Mouse (Mus musculus): ENCODE results near the gene Rnf39. TPM values are rescaled to one million over a fixed set of nuclear protein-coding genes. Genes with fewer than 3 reads are reported as not detected.

The Rnf39 gene
- polyA plus RNA-seq, 1 experiment from 2014 or later = 1.3 TPM

DNA sequence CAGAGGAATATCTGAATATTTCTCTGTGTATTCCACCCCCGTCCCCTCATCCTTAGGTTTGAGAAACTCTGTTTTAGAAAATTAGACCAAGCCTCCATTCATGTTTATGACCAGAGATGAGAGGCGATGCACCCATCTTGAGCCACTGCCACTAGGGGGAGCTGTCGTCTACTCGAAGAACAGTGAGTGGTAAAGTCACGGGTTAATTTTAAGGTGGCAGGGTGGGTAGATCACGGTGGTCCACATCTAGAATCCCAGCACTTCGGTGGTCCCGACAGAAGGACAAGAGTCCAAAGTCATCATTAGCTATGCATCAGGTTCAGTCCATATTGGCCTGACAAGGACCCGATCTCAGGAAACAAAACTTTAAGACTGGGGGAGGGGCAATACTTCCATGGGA is 27.6 kb upstream of the Rnf39 start:
- H3K27me3 ChIP-seq = no peaks in the 10 kb centered on the region
- ATAC-seq (ENCODE audit: low FRiP score) = 0 out of 2 replicates have a peak, but pooled peaks have one; percentile 32
- WGBS = 17% methylated on average over 9 of the region's 9 CpGs
- no peaks in the 10 kb centered on the region for H3K4me1 ChIP-seq (replicated peaks)
- no peaks in the 10 kb centered on the region for H3K36me3 ChIP-seq
- no peak overlapping the region for H3K4me3 ChIP-seq
- H3K9ac ChIP-seq = no peak overlapping the region
- H3K27ac ChIP-seq = no peak overlapping the region
- H3K9me3 ChIP-seq = no peaks in the 10 kb centered on the region
- no peak overlapping the region for H3K4me2 ChIP-seq

DNA sequence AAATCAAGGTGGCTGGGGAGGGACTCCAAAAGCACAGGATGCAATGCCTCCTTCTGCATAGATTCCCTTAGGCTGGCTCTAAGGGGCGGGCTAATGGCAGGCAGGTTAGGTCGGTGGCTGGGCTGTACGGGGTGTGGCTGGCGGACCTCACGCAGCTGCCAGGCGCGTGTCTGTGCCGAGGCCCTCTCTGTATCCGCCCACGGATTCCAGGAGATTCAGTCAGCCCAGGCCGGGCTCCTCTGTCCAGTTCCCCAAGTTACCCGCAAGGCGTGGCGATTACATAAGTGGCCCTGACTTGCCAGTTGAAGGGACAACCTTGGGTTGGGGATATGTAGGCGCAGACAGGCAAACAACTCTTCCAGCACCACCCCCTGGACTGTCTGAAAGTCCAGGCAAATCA is 22.5 kb upstream of the Rnf39 start:
- no peak overlapping the region for H3K9ac ChIP-seq
- H3K9me3 ChIP-seq = no peaks in the 10 kb centered on the region
- H3K27me3 ChIP-seq = no peaks in the 10 kb centered on the region
- no peak overlapping the region for H3K4me3 ChIP-seq
- no peaks in the 10 kb centered on the region for H3K4me1 ChIP-seq (replicated peaks)
- 53% methylated on average over 15 of the region's 15 CpGs for WGBS
- no peak for ATAC-seq (ENCODE audit: low FRiP score)
- H3K4me2 ChIP-seq = no peak overlapping the region
- no peak overlapping the region for H3K27ac ChIP-seq
- H3K36me3 ChIP-seq = no peaks in the 10 kb centered on the region

DNA sequence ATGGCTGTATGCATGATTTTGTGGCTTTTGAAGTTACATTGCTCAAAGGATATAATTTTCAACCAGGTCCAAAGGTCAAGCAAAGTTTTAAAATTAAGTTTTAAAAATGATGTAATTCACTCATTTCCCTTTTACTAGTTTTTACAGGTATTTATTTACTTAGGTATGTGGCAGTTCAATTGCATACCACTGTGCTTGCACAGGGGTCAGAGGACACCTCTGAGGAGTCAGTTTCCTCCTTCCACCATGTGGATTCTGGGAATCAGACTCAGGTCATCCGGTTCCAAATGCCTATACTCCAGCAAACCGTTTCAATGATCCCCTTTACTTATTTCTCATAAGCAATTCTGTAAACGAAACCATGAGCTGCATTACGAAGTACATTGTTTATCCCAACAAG is 20.0 kb upstream of the Rnf39 start:
- no peaks in the 10 kb centered on the region for H3K9me3 ChIP-seq
- 89% methylated on average over 4 of the region's 4 CpGs for WGBS
- no peak for ATAC-seq (ENCODE audit: low FRiP score)
- no peak overlapping the region for H3K4me3 ChIP-seq
- H3K9ac ChIP-seq = no peak overlapping the region
- no peaks in the 10 kb centered on the region for H3K36me3 ChIP-seq
- H3K4me2 ChIP-seq = no peak overlapping the region
- H3K4me1 ChIP-seq (replicated peaks) = no peaks in the 10 kb centered on the region
- no peak overlapping the region for H3K27ac ChIP-seq
- no peaks in the 10 kb centered on the region for H3K27me3 ChIP-seq

DNA sequence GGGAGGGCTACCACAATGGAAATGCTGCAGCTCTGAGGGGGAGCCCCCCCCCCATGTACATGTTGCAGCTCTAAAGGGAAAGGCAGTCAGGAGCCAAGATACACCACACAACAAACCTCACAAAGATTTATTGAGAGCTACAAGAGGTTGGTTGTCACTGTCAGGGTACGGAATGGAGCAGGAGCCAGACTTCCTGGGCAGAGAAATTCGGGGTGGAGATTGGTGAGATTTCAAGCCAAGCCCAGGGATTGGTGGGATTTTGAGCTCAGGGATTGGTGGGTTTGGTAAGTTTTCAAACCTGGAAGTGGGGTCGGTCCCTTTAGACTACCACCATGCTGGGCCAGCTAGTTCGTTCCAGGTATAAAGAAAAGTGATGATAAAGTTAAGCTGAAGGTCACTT is 19.2 kb upstream of the Rnf39 start:
- no peaks in the 10 kb centered on the region for H3K27me3 ChIP-seq
- H3K36me3 ChIP-seq = no peaks in the 10 kb centered on the region
- no peaks in the 10 kb centered on the region for H3K9me3 ChIP-seq
- no peak for ATAC-seq (ENCODE audit: low FRiP score)
- H3K4me3 ChIP-seq = no peak overlapping the region
- H3K4me2 ChIP-seq = no peak overlapping the region
- no peaks in the 10 kb centered on the region for H3K4me1 ChIP-seq (replicated peaks)
- 67% methylated on average over 4 of the region's 4 CpGs for WGBS
- no peak overlapping the region for H3K27ac ChIP-seq
- no peak overlapping the region for H3K9ac ChIP-seq

DNA sequence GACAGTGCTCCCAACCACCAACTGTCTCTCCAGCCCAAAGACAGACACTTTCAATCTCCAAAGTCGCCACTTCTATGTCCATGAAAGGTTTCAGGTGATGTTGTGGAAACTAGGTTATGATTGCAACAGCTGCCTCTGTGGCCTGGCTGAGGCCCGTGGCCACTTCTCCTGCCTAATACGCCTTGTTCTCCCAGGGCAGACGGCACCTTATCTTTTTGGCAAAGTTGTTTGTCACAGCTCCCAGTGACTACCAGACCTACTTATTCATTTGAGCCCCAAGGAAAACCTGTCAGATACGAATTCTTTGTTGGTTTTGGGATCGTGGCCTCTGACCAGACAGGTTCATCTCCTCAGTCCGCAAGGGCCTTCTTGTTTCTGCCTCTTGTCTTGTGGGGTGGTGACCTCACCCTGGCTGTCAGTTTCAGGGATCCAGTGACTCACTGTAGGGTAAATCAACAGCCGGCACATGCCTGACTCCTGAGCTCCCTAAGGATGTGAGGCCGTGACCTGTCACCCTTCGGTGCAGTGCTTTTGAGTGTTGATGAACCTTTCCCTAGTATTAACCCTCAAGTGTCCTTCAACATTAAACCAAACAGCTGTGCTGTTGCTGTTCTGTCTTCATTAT is 15.1 kb upstream of the Rnf39 start:
- Histone ChIP-seq H3K4me2 (no peak overlapping the region), H3K36me3 (no peaks in the 10 kb centered on the region), H3K9ac (no peak overlapping the region), H3K4me1 (replicated peaks) (no peaks in the 10 kb centered on the region), H3K9me3 (no peaks in the 10 kb centered on the region), H3K27ac (no peak overlapping the region), H3K4me3 (no peak overlapping the region), H3K27me3 (no peaks in the 10 kb centered on the region)
- ATAC-seq (ENCODE audit: low FRiP score) = no peak
- WGBS = 68% methylated on average over 10 of the region's 10 CpGs

DNA sequence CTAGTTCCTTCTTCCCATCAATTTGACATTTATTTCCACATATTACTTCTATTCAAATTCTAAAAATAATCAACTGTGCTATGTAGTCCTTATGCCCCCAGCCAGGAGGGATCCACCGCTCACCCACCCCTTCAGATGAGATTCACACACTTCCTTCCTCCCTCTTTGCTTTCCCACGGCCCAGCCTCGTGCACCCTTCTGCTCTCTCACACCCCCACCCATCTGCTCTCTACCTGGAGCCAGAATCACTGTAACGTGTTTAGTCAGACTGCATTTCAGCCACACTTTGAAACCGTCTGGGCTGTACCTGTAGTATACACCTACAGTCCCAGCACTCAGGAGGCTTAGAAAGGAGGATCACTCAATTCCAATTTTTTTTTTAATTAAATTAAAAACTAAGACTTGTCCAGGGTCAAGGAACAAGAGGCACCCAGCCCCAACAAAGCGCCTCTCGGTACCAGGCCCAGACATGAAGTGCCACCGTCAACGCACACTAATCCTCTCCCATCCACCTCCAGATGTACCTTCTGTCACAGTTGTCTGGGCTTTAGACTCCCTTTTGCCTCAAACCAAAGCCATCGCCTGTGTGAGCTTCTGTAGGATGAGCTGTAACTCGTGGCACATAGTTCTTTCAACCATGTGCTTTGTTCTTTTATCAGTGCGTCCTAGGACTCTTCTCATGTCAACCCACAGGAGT is 13.3 kb upstream of the Rnf39 start:
- WGBS = 82% methylated on average over 12 of the region's 12 CpGs
- Histone ChIP-seq H3K27me3 (no peaks in the 10 kb centered on the region), H3K27ac (no peak overlapping the region), H3K36me3 (no peaks in the 10 kb centered on the region), H3K9ac (no peak overlapping the region), H3K4me1 (replicated peaks) (no peaks in the 10 kb centered on the region), H3K4me2 (no peak overlapping the region), H3K9me3 (no peaks in the 10 kb centered on the region), H3K4me3 (no peak overlapping the region)
- ATAC-seq (ENCODE audit: low FRiP score) = no peak

DNA sequence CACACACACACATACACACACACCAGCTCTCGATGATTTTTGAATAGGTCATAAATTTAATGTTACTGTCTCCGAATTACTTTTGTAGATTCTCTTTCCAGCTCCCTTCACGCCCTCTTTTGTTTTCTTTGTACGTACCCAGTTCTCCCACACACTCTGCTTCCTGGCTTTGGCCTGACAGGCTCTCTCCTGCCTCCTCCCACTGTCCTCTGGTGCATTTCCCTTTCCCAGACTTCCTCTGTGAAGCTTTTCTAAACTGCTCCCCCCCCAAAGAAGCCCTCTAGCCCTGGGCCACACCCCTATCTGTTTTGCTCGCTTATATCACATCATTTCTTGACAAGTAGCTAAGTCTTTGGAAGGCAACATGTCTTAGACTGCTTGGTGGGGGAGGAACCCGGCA is 12.5 kb upstream of the Rnf39 start:
- Histone ChIP-seq H3K36me3 (no peaks in the 10 kb centered on the region), H3K4me1 (replicated peaks) (no peaks in the 10 kb centered on the region), H3K4me2 (no peak overlapping the region), H3K9ac (no peak overlapping the region), H3K9me3 (no peaks in the 10 kb centered on the region), H3K27ac (no peak overlapping the region), H3K27me3 (no peaks in the 10 kb centered on the region), H3K4me3 (no peak overlapping the region)
- ATAC-seq (ENCODE audit: low FRiP score) = no peak
- WGBS = 82% methylated on average over 6 of the region's 6 CpGs

DNA sequence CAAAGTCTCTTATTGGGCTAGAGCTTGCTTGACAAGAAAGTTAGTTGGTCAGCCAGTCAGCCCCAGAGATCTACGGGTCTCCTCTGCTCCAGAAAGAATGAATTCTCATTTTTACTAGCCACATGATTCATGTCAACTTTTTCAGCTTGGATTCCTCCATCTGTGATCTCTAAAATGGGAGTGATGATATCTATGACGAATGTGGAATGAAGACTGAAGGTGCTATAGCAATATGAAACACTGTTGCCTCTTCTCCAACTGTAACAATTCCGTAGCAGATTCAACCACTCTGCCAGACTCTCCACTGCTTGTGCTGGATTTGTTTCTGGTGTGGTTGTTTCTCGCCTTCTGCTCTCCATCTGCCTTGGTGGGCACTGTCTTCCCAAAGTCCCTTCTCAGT is 11.6 kb upstream of the Rnf39 start:
- Histone ChIP-seq H3K4me2 (no peak overlapping the region), H3K36me3 (no peaks in the 10 kb centered on the region), H3K9me3 (no peaks in the 10 kb centered on the region), H3K9ac (no peak overlapping the region), H3K27me3 (no peaks in the 10 kb centered on the region), H3K27ac (no peak overlapping the region), H3K4me3 (no peak overlapping the region), H3K4me1 (replicated peaks) (no peaks in the 10 kb centered on the region)
- WGBS = 86% methylated on average over 4 of the region's 4 CpGs
- no peak for ATAC-seq (ENCODE audit: low FRiP score)

DNA sequence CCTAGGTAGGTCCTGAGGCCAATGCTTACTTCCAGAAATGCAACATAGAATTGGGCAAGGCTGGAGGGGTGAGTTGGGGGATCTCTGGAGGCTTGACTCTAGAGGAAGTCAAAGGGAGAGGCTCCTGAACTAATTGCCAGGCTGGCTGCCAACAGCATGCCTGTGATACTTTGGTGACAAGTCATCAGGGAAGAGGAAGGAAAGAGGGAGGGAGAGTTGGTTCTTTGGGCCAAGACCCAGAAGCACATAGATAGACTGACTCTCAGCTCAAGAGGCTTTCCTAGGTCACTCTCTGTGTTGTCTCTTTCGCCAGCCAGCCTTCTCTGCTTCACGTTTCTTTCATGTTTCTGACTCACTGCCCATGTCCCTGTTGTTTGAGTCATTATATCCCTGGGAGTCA is 10.9 kb upstream of the Rnf39 start:
- no peak overlapping the region for H3K4me2 ChIP-seq
- no peaks in the 10 kb centered on the region for H3K9me3 ChIP-seq
- H3K36me3 ChIP-seq = no peaks in the 10 kb centered on the region
- H3K9ac ChIP-seq = no peak overlapping the region
- WGBS = 75% methylated on average over 2 of the region's 2 CpGs
- no peak for ATAC-seq (ENCODE audit: low FRiP score)
- H3K4me1 ChIP-seq (replicated peaks) = no peaks in the 10 kb centered on the region
- no peak overlapping the region for H3K4me3 ChIP-seq
- H3K27me3 ChIP-seq = no peaks in the 10 kb centered on the region
- no peak overlapping the region for H3K27ac ChIP-seq

DNA sequence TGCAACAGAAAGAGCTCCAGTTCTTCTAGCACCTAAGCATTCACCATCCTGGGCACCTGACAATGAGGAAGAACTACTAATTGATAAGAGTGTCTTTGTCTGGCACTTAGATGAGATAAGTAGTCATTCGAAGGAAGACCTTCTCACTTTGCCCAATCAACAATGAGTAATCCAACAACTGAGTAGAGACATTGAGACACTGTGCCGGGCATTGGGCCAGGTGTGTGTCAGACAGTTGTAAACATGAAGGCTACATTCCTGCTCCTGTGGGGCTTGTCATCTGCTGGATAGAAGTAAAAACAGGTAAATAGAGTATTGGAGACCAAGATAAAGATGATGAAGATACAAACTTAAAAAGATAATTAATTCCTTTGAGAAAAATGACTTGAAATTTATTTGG is 4.7 kb upstream of the Rnf39 start:
- Histone ChIP-seq H3K36me3 (no peaks in the 10 kb centered on the region), H3K27ac (no peak overlapping the region)
- WGBS = 85% methylated on average over 2 of the region's 2 CpGs

DNA sequence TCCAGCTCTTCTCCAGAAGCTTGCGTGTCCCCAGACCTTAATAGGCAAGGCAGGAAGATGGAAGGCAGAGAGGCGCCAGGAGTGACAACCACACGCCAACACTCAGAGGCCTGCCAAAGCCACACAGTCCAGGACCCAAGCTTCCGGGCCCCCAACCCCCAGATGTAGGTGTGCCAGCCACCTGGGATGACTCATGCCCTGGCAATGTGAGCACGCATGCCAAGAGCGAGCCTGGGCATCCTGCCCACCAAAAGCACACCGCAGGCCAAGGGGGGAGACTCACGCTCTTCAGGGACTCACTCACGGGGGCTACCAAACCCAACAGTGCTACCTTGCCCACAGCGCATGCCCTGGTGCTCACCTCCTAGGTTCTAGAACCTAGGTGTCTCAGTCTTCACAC is 327 bp upstream of the Rnf39 start:
- Histone ChIP-seq H3K4me1 (replicated peaks) (peaks cover 26% of the 10 kb centered on the region), H3K4me2 (peak overlapping the region; percentile 76), H3K27ac (no peak overlapping the region), H3K4me3 (peak overlapping the region; percentile 43), H3K36me3 (no peaks in the 10 kb centered on the region), H3K27me3 (peaks cover 63% of the 10 kb centered on the region), H3K9me3 (no peaks in the 10 kb centered on the region), H3K9ac (peak overlapping the region; percentile 66; the same call in 1 of the 2 replicates)
- no peak for ATAC-seq (ENCODE audit: low FRiP score)
- 62% methylated on average over 10 of the region's 10 CpGs for WGBS

More for the DNA sequence above, 4.7 kb upstream of the Rnf39 start:
- H3K4me2 ChIP-seq = no peak overlapping the region
- H3K27me3 ChIP-seq = peaks cover 32% of the 10 kb centered on the region
- H3K9ac ChIP-seq = no peak overlapping the region
- H3K9me3 ChIP-seq = no peaks in the 10 kb centered on the region
- ATAC-seq (ENCODE audit: low FRiP score) = no peak
- H3K4me1 ChIP-seq (replicated peaks) = peaks cover 7% of the 10 kb centered on the region
- H3K4me3 ChIP-seq = no peak overlapping the region

DNA sequence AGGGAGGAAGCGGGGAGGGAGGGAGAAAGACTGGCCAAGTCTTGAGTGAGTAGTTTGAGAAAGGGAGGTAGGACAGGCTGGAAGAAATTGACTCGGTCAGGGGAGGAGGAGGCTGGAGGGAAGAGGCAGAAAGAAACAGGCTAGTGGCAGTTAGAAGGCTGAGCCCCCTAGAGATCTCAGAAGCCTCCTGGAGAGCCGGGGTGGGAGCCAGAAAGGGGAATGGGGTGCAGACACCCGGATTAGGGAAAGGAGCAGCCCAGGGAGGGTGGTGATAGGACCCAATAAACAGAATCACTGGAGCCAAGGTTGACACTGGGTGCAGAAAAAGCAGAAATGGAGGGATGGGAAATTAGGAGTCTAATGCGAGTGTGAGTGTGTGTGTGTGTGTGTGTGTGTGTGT is 973 bp downstream of the Rnf39 start:
- Histone ChIP-seq H3K36me3 (peaks cover 5% of the 10 kb centered on the region), H3K9ac (no peak overlapping the region), H3K27ac (no peak overlapping the region), H3K4me1 (replicated peaks) (peaks cover 33% of the 10 kb centered on the region), H3K4me2 (peak overlapping the region; percentile 76; the same call in 1 of the 2 replicates), H3K4me3 (no peak overlapping the region; the same call in 1 of the 2 replicates), H3K27me3 (peaks cover 63% of the 10 kb centered on the region), H3K9me3 (no peaks in the 10 kb centered on the region)
- WGBS = 34% methylated on average over 5 of the region's 5 CpGs
- ATAC-seq (ENCODE audit: low FRiP score) = no peak

DNA sequence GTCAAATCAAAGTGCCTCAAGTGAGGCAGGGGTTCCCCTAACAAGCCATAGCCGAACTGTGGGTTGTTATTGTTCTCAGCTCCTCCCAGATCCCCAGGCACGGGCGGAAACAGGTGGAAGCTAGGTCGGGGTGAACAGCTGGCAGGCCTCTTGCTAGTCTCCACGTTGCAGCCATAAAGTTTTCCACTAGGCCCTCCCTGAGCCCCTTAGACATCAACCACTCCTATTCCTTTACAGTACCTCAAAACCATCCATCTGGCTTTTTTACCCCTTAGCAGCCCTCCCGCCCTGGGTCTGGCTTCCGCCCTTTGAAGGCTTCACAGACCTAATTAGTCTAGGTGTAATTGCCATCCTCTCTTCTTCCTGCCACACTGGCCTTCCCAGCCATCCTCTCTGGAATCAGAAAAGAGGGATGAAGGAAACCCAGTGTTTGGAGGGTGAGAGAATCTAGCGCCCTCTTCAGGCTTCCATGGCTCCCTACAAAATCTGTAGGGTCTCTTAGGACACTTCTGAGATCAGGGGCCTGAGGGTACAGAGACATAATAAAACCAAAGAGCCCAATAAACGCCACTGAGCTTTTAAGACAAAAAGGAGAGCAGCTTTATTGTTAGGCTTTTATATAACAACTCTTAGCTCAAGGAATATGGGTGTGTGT is 1.5 kb downstream of the Rnf39 start:
- Histone ChIP-seq H3K27ac (no peak overlapping the region), H3K4me1 (replicated peaks) (peaks cover 33% of the 10 kb centered on the region), H3K27me3 (peaks cover 60% of the 10 kb centered on the region), H3K4me2 (no peak overlapping the region), H3K9me3 (no peaks in the 10 kb centered on the region), H3K4me3 (no peak overlapping the region), H3K36me3 (peaks cover 10% of the 10 kb centered on the region), H3K9ac (no peak overlapping the region)
- ATAC-seq (ENCODE audit: low FRiP score) = no peak
- WGBS = 36% methylated on average over 7 of the region's 9 CpGs
